Mouse (Mus musculus): ENCODE measurements at regions not wholly inside any gene's neighbourhood (a gene's known extent, or its start where the extent isn't known, plus 50 kb on each side); places are given as distances from the start of the nearest gene placed in this dataset.

DNA sequence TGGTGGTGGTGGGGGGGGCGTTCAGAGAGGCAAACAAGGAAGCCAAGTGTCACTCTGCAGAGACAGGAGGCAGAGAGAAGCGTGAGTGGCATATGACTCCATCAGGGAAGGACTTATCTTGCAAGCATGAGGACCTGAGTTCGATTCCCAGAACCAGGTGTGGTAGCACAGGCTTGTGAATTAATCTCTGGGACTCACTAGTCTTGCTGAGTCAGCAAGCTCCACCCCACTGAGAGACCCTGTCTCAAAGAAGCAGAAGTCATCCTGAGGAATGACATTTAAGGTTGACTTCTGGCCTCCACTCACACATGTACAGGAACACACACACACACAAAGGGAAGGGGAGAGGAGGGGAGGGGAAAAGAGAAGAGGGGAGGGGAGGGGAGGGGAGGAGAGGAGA, 156.5 kb downstream of the Rplp1 start:
- no peak for DNase-seq (ENCODE audit: low spot score in 2 of 2)

GRCm38 (mm10) chr9:61756801-61757342, 157.5 kb downstream of the Rplp1 start:
- DNase-seq (ENCODE audit: low spot score in 2 of 2): no peak

DNA sequence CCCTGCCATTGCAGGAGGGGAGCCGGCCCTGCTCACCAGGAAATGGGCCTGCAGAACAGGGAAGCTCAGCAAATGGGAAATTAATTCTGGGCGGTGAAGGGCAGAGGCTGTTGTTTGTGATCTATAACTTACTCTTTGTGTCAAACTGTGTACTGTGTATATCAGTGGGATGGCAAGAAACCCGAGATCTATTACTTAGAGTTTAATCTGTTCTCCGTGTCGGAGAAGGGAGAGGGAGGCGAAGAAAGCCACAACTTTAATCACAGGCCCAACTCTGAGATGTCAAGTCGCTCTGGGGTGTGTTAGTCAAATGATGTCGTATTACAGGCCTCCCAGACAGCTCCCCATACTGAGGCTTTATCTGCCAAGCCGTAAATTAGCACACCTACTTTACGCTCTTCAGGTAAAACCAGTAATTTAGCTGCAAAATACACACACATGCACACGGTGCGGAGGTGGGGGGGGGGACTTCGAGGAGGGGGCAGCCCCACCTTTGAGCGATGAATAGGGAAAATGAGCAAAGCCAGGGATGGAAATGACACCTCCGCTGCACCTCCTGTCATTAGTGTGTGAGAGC, 158.0 kb downstream of the Rplp1 start:
- DNase-seq (ENCODE audit: low spot score in 2 of 2): no peak

GRCm38 (mm10) chr9:61755311-61755710, 159.0 kb downstream of the Rplp1 start:
- no peak for DNase-seq (ENCODE audit: low spot score in 2 of 2)

- DNase-seq (ENCODE audit: low spot score in 2 of 2): no peak
Observed at GRCm38 (mm10) chr9:61753795-61754194, 160.5 kb downstream of the Rplp1 start.

- DNase-seq (ENCODE audit: low spot score in 2 of 2): no peak
Observed at GRCm38 (mm10) chr9:61749201-61749600, 165.1 kb downstream of the Rplp1 start.

DNA sequence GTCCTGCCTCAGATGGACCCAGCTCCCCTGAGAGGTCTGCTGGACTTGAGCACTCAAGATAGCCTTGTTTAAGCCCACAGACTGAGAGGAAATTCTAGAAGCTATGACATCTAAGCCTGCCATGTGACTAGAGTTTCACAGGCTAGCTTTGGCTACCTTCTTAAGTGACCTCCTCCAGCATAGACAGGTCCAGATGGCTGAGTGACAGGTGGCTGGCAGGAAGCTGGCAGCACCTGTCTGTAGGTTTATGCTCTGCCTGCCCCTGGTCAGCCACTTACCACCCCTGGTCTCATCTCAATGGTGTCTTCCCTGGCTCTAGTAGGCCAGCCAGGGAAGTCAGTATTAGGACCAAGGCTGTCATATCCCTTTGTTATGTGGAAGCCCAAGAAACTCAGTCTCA, 165.9 kb downstream of the Rplp1 start:
- DNase-seq (ENCODE audit: low spot score in 2 of 2): no peak

GRCm38 (mm10) chr9:61746401-61746800, 167.9 kb downstream of the Rplp1 start:
- DNase-seq (ENCODE audit: low spot score in 2 of 2): no peak

GRCm38 (mm10) chr9:61745301-61745801, 169.0 kb downstream of the Rplp1 start:
- peak; percentile 6 to 19 for DNase-seq (ENCODE audit: low spot score in 2 of 2)

DNA sequence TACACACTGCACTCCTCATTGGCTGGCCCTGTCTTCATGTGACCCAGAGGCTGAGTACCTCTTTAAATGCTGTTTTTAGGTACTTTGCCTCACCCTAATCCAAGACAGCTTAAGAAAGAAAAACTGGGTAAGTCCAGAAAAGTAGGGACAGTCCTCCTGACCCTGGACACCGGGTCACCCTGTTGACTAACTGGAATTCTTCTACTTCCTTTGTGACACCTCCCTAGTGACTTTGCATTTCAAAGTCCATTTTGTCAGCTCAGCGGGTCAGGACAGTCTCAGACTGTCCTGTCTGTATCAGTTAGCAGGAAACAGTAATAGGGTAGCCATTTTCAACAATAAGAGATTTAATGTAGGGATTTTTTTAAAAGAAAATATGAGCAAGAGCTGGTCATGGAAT, 180.8 kb downstream of the Rplp1 start:
- no peak for DNase-seq (ENCODE audit: low spot score in 2 of 2)

DNA sequence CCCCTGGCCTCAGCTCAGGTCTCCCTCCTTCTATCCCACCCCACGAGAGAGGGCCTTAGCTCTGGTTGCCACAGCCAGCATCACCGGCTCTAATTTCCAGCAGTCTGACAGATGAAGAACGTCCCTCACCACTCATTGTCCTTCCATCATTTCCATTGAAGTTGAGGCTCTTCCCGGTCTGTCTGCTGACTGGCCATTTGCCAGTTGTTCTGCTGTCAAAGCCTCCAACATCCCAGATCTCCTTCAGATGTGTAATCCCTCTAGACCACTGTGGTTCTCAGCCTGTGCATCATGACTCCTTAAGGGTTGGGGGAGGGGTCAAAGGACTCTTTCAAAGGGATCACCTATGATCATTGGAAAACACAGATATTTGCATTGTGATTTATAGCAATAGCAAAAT, 181.6 kb downstream of the Rplp1 start:
- DNase-seq (ENCODE audit: low spot score in 2 of 2): no peak

DNA sequence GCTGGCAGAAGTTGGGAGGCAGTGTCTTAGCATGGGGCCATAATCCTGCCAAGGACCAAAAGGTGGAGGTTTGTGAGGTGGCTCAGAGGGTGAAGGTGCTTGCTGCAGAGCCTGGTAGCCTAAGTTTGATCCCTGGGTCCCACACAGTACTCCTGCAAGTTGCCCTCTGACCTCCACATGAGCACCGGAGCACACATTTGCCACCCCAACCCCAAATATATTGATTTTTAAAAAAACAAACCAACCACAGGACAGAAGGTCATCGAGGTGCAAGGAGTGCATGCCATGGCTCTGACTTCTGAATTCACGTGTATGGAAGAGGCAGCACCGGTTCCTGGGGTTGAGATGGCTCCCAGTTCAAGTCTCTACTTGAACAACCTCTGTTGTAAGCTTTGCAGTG, 186.2 kb downstream of the Rplp1 start:
- DNase-seq (ENCODE audit: low spot score in 2 of 2): no peak

GRCm38 (mm10) chr9:61727651-61728050, 186.7 kb downstream of the Rplp1 start:
- no peak for DNase-seq (ENCODE audit: low spot score in 2 of 2)

- no peak for DNase-seq (ENCODE audit: low spot score in 2 of 2)
Observed at GRCm38 (mm10) chr9:61724070-61724469, 190.3 kb downstream of the Rplp1 start.

DNA sequence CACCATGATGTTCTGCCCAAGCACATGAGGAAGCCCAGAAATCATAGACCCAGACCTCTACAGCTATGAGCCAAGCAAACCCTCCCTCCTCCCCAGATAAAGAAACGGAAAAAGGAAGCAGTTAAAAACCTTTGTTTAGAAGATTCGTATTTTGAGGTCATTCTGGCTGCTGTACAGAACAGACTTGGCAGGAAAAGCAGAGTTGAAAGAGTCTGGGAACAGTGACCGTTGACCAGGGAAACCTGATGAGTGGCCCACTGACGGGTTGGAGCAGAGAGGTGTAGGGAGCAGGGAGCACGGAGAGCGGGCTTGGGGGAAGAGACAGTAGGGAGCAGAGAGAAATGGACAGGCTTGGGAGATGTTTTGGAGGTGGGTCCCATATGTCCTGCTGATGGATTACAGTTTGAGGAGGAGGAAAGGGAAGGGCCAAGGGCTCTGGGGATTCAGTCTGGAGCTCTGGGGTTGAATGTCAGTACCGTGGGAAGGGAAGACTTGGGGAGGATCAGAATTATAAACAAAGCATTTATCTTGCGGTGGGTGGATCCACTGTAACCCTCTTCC, 191.2 kb downstream of the Rplp1 start:
- peak; percentile 57 to 58 for DNase-seq (ENCODE audit: low spot score in 2 of 2)

DNA sequence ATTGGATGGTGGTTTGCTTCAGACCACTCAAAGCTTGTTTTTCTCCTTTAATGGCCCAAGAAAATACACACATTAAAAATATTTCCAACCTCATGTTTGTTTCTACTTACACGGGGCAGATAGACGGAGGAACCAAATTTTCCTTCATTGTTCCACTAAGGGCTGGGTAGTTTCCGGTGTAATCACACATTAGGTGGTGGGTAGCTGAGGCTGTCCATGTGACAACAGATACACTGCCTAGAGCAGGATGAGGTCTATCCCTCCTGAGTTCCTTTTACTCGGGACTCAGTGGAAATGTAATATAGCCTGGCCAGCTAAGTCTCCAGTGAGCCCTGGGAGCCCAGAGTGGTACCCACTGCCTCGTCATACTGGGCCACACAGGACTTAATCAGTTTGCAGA, 192.5 kb downstream of the Rplp1 start:
- no peak for DNase-seq (ENCODE audit: low spot score in 2 of 2)

DNA sequence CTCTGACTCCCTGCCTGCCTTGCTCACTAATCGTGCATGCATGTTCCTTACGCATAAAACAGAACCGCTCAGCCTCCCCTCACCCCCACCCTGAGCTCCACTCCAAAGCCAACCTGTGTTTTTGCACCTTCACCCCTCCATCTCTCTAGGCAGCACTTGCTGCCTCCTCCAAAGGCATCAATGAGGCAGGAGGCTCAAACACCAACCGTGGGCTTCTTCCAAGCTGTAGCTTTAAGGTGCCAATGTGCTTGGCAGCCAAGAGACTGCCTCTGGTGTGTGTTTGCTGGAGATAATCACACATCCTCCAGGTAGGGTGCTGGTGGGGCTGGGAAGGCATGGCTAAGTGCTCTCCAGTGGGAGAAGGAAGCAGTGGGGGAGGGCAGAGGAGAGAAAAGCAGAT, 193.3 kb downstream of the Rplp1 start:
- no peak for DNase-seq (ENCODE audit: low spot score in 2 of 2)

- no peak for DNase-seq (ENCODE audit: low spot score in 2 of 2)
Observed at GRCm38 (mm10) chr9:61720206-61720605, 194.1 kb downstream of the Rplp1 start.

DNA sequence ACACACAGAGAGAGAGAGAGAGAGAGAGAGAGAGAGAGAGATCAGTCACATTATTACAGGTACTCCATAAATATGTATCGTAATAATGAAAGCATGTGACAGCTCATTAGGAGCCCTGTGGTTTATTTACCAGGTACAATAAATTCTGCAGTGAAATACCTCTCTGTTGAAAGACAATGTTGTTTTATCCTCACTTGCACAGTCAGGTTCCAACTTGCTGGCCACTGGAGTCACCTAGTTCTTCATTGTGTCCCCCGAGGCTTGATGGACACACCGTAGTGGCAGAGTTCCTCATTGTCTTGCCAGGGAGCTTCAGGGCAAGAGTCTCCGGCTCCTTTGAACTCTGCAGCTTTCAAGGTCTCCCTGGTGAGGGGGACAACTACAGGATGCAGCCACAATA, 197.6 kb downstream of the Rplp1 start:
- DNase-seq (ENCODE audit: low spot score in 2 of 2): no peak

GRCm38 (mm10) chr9:61714331-61715035, 199.9 kb downstream of the Rplp1 start:
- DNase-seq (ENCODE audit: low spot score in 2 of 2): no peak

- DNase-seq (ENCODE audit: low spot score in 2 of 2): no peak
Observed at GRCm38 (mm10) chr9:61713806-61714205, 200.5 kb downstream of the Rplp1 start.

DNA sequence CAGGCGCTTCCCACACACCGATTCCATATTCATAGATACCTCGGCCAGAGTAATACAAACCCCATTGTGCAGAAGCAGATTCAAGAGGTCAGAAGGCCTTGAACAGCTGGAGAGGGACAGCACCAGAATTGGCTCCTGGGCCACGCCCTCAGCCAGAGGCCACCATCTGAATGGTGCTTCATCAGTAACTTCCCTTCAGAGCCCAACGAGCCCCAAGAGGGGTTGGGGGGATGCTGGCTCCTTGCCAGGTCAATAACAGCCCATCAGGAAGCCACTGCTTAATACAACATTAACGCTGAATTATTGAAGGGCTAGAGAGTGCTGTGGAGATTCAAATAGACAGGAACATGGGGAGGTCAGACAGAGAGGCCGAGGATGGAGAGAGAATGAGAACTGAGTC, 203.0 kb downstream of the Rplp1 start:
- no peak for DNase-seq (ENCODE audit: low spot score in 2 of 2)

DNA sequence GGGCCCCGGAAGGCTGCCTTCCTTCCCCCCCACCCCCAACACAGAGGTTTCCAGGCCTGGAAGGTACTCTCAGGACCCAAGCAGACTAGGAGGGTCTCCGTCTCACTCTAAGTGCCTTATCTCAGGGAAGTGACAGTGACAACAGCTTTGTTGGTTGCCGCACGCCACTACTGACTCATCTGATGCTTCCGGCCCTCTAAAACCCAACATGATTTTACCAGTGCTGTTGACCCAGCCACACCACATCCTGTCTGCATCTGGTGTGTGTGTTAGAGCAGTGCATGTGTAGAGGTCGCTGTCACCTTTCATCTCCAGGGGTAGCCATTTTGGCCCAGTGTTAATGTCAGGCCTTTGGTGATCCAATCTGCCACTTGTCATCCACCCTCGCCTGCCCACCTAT, 206.5 kb downstream of the Rplp1 start:
- DNase-seq (ENCODE audit: low spot score in 2 of 2): no peak
